Mouse (Mus musculus): ENCODE data around the gene Zfp189. TPM values are rescaled to one million over a fixed set of nuclear protein-coding genes. Genes with fewer than 3 reads are reported as not detected.

The Zfp189 gene
- polyA plus RNA-seq, 1 experiment from 2014 or later = 7.5 TPM

DNA sequence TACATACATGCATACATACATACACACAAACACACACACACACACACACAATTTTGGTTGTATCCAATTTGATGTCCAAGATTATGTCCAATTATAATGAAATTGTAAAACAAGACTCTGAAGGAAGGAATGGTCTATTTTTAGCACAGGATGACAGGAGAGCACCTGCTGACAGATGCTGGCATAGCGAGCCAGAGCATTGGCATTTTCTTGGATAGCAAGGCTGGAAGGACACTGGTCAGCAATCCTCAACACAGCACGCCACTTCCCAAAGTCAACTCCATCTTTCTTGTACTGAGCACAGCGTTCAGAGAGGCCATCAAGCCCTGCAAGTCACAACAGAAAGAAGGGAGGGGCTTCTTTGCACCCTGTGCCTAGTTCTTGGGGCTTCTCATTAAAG lies 20.0 kb downstream of the Zfp189 start:
- H3K4me1 ChIP-seq = no peaks in the 10 kb centered on the region
- H3K27me3 ChIP-seq = no peaks in the 10 kb centered on the region
- H3K36me3 ChIP-seq = no peaks in the 10 kb centered on the region
- H3K4me3 ChIP-seq (replicated peaks) = no peak overlapping the region
- WGBS = 64% methylated on average over 3 of the region's 3 CpGs
- ATAC-seq (ENCODE audit: insufficient number of reproducible peaks, low FRiP score, low TSS enrichment, low read depth) = no peak
- no peak overlapping the region for H3K9ac ChIP-seq
- no peak overlapping the region for H3K27ac ChIP-seq (replicated peaks)
- H3K9me3 ChIP-seq (replicated peaks) = no peaks in the 10 kb centered on the region
- H3K4me2 ChIP-seq (replicated peaks) = no peak overlapping the region

DNA sequence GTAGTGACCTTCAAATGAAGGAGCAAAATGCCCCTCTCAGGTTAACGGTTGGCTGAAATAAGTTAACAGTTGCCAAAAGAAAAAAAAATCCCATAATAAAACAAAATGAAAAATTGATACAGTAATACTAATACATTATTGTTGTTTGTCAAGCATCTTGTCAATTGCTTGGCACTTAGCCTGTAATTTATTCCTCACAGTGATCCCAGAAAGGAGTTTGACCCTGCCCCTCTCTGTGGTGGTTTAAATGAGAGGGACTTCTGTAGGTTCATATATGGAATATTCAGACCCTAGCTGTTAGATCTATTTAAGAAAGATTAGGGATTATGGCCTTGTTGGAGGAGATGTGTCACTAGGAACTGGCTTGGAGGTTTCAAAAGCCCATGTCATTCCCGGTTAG lies 25.1 kb downstream of the Zfp189 start:
- Histone ChIP-seq H3K4me1 (no peaks in the 10 kb centered on the region), H3K36me3 (no peaks in the 10 kb centered on the region), H3K9ac (no peak overlapping the region), H3K27me3 (no peaks in the 10 kb centered on the region), H3K9me3 (replicated peaks) (no peaks in the 10 kb centered on the region), H3K27ac (replicated peaks) (no peak overlapping the region), H3K4me3 (replicated peaks) (no peak overlapping the region), H3K4me2 (replicated peaks) (no peak overlapping the region)
- 83% methylated on average over 2 of the region's 2 CpGs for WGBS
- no peak for ATAC-seq (ENCODE audit: insufficient number of reproducible peaks, low FRiP score, low TSS enrichment, low read depth)

DNA sequence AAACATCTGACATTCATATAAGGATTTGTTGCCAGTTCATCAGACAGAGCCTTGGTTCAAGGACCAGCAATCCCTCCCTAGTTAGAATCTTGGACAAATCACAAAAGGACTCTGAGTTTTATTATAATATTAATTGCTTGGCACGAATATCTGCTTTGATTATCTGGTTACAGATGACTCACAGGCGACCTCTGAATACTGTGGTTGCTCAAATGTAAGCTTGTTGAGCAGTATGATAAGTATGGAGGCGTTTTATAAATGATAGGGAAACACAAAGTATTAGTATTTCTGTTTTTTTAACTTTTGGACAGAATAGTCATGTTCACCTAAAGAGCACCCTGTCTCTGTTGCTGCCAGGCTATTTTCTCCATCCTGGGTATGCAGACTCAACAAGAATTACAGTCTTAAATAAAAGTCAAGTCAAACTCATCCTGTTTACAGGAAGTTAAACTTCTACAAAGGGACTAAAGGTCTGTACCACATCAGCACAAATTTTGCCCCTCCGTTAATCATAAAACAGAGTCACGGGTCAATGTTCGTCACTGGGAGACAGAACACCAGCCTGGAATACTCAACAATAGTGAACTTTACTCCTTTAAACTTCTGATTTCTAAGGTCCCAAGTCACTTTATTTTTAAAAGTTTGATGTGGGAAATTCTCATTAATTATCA lies 26.0 kb downstream of the Zfp189 start:
- Histone ChIP-seq H3K9ac (no peak overlapping the region), H3K4me3 (replicated peaks) (no peak overlapping the region), H3K27me3 (no peaks in the 10 kb centered on the region), H3K9me3 (replicated peaks) (no peaks in the 10 kb centered on the region), H3K27ac (replicated peaks) (no peak overlapping the region), H3K36me3 (no peaks in the 10 kb centered on the region), H3K4me1 (no peaks in the 10 kb centered on the region), H3K4me2 (replicated peaks) (no peak overlapping the region)
- WGBS = 68% methylated on average over 6 of the region's 6 CpGs
- ATAC-seq (ENCODE audit: insufficient number of reproducible peaks, low FRiP score, low TSS enrichment, low read depth) = no peak

DNA sequence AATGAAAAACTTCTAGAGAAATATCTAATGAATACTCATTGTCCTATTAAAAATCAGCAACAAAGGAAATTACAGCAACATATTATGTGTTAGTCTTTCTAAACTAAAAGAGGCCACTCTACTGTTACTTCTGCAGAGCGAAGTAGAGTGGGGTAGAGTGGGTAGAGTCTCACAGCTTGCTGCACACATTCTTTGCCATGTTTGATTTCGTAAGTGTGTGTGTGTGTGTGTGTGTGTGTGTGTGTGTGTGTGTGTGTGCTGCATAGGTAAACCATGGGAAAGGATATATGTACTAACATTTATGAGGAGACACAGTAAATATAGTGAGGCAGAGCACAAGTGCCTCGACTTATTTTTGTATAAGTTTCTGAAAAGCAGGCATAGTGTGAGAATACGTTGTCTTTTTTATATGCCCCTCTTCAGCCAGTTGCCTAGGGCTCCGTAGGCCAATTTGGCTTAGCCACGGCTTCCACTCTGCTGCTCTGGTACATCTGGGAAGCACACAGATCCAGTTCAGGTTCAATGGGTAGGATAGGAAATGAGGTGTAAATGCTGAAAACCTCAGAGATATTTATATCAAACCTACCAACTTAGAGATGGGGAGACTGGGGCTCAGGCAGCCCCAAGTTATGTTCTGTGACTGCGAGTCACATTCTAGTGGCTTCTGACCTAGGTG lies 26.7 kb downstream of the Zfp189 start:
- no peak overlapping the region for H3K9ac ChIP-seq
- no peak for ATAC-seq (ENCODE audit: insufficient number of reproducible peaks, low FRiP score, low TSS enrichment, low read depth)
- H3K9me3 ChIP-seq (replicated peaks) = no peaks in the 10 kb centered on the region

DNA sequence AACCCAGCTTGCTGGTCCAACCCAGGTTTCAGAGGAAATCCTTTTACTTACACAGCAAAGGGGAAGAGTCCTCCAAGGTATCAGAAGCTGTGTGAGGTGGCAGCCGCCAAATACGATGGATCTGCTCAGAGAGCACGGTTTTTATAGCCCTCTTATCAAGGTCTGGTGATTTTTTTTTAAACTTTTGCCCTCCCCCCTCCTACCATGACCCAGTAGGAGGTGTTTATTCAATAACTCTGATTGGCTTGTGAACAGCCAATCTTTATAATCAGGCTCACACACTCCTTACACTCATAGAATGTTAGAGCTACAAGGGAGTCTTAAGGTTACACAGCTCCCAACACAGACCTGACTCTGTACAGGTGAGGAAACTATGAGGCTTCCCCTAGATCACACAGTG lies 28.4 kb downstream of the Zfp189 start, which contains the start of gene Aldob:
Aldob (minus strand) TSS at position 164 of the 400 bp plus-strand sequence.
- no peak within 1 kb of the TSS for H3K9ac ChIP-seq
- ATAC-seq (ENCODE audit: insufficient number of reproducible peaks, low FRiP score, low TSS enrichment, low read depth) = no peak
- no peak within 1 kb of the TSS for H3K4me3 ChIP-seq (replicated peaks)
- H3K4me1 ChIP-seq = no peaks in the 10 kb centered on the region
- H3K27ac ChIP-seq (replicated peaks) = no peak within 1 kb of the TSS
- H3K9me3 ChIP-seq (replicated peaks) = no peaks in the 10 kb centered on the region
- WGBS = 70% methylated on average over 3 of the region's 3 CpGs
- no peaks in the 10 kb centered on the region for H3K27me3 ChIP-seq
- no peak within 1 kb of the TSS for H3K4me2 ChIP-seq (replicated peaks)
- no peaks in the 10 kb centered on the region for H3K36me3 ChIP-seq

More for the DNA sequence above, 26.7 kb downstream of the Zfp189 start:
- H3K27ac ChIP-seq (replicated peaks) = no peak overlapping the region
- no peaks in the 10 kb centered on the region for H3K27me3 ChIP-seq
- no peak overlapping the region for H3K4me2 ChIP-seq (replicated peaks)
- no peaks in the 10 kb centered on the region for H3K4me1 ChIP-seq
- H3K4me3 ChIP-seq (replicated peaks) = no peak overlapping the region
- 85% methylated on average over 7 of the region's 7 CpGs for WGBS
- no peaks in the 10 kb centered on the region for H3K36me3 ChIP-seq

DNA sequence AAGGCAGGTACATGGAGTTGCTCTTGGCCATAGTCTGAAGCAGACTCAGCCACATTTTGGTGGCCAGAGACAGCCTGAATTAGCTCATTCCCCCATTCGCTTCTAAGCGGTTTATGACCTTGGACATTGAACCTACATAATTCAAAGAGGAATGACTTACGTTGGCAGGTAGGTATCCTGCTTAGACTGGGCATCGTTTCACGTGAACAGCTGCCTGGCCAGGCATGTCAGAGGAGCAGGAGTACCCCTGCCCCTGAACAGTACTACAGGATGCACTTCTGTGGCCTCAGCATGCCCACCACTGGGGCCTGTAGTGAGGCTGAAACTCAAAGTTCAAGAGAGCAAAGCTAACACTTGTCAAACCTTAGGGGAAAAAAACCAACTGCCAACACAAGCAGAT lies 32.4 kb downstream of the Zfp189 start:
- H3K4me1 ChIP-seq = no peaks in the 10 kb centered on the region
- H3K4me2 ChIP-seq (replicated peaks) = no peak overlapping the region
- H3K9me3 ChIP-seq (replicated peaks) = no peaks in the 10 kb centered on the region
- no peaks in the 10 kb centered on the region for H3K27me3 ChIP-seq
- no peak overlapping the region for H3K9ac ChIP-seq
- no peak overlapping the region for H3K4me3 ChIP-seq (replicated peaks)
- ATAC-seq (ENCODE audit: insufficient number of reproducible peaks, low FRiP score, low TSS enrichment, low read depth) = no peak
- H3K27ac ChIP-seq (replicated peaks) = no peak overlapping the region
- H3K36me3 ChIP-seq = no peaks in the 10 kb centered on the region
- WGBS = 88% methylated on average over 5 of the region's 5 CpGs

DNA sequence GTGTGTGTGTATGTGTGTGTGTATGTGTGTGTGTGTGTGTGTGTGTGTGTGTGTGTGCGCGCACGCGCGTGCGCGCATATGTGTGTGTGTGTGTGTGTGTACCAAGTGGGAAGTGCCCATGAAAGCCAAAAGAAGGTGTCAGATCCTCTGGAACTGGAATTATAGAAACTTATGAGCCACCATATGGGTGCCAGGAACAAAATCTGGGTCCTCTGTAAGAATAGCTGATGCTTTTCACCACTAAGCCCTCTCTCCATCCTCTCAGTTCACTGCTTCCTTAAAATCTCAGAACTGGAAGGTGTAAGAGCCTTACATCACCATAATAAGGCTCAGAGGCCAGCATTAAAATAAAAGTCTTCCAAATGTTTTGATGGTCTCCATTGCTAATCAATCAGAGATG lies 36.4 kb downstream of the Zfp189 start:
- H3K9ac ChIP-seq = no peak overlapping the region
- no peak overlapping the region for H3K4me2 ChIP-seq (replicated peaks)
- no peak for ATAC-seq (ENCODE audit: insufficient number of reproducible peaks, low FRiP score, low TSS enrichment, low read depth)
- H3K36me3 ChIP-seq = no peaks in the 10 kb centered on the region
- no peaks in the 10 kb centered on the region for H3K9me3 ChIP-seq (replicated peaks)
- H3K4me3 ChIP-seq (replicated peaks) = no peak overlapping the region
- no peaks in the 10 kb centered on the region for H3K4me1 ChIP-seq
- 91% methylated on average over 7 of the region's 7 CpGs for whole genome bisulfite sequencing
- H3K27ac ChIP-seq (replicated peaks) = no peak overlapping the region
- no peaks in the 10 kb centered on the region for H3K27me3 ChIP-seq

DNA sequence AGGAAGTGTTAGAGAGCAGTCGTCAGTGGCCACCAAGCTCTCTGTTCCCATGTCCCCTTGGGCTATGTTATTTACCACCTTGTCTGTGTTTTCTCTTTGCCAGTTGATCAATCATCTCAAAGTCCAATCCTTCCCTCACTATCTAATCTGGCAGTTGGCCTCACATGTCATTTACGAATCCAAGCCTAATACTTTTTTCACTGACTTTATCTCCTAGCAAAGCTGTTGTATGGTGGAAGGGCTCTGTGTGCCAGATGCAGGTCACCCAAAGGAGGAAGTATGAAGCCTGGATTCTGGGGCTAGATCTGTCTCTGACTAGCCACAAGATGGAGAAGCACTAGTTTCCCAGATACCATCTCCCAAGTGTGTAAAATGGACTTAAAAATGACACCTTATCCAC lies 37.2 kb downstream of the Zfp189 start:
- WGBS = 68% methylated on average over 2 of the region's 2 CpGs
- H3K4me1 ChIP-seq = no peaks in the 10 kb centered on the region
- ATAC-seq (ENCODE audit: insufficient number of reproducible peaks, low FRiP score, low TSS enrichment, low read depth) = no peak
- no peak overlapping the region for H3K4me3 ChIP-seq (replicated peaks)
- H3K4me2 ChIP-seq (replicated peaks) = no peak overlapping the region
- H3K9me3 ChIP-seq (replicated peaks) = no peaks in the 10 kb centered on the region
- H3K9ac ChIP-seq = no peak overlapping the region
- H3K36me3 ChIP-seq = no peaks in the 10 kb centered on the region
- H3K27me3 ChIP-seq = no peaks in the 10 kb centered on the region
- H3K27ac ChIP-seq (replicated peaks) = no peak overlapping the region

DNA sequence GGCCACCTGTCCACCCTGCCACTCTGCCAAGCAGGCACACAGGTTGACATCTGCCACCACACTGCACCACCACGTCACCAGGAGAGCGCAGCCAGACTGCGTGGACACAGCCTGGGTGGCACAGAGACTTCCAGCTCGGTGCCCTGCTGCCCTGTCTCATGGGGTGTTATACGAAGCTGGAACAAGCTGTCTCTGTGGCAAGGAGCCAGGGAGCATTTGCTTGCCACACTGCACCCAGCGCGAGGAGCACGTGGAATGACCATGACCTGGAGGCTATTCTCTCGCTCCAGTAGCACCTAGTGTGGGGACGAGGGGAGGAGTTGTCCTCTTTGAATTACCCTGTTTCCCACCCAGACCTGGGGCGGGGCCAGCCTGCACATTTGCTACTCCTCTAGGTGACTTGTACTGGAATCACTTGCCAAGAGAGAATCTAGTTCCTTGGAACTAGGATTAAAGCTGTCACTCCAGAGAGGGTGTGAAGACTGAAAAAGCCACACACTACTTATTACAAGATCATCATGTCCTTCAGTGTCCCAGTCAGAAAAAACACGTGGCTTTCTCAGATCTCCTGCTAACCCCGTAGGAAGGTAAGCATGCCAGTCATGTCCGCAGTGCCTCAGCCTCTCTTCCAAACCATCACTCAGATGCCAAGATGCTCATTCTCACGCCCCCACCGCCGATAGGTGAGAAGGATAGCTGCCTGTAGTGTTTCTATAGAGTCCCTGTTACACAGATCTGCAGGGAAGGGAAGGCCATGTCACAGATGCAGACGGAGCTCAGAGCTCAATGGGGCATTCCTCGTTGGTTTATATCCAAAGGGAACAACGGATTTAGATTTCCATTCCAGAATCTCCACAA lies 39.2 kb downstream of the Zfp189 start:
- 70% methylated on average over 20 of the region's 20 CpGs for WGBS
- no peaks in the 10 kb centered on the region for H3K9me3 ChIP-seq (replicated peaks)
- peak; percentile 69 for ATAC-seq (ENCODE audit: insufficient number of reproducible peaks, low FRiP score, low TSS enrichment, low read depth)

DNA sequence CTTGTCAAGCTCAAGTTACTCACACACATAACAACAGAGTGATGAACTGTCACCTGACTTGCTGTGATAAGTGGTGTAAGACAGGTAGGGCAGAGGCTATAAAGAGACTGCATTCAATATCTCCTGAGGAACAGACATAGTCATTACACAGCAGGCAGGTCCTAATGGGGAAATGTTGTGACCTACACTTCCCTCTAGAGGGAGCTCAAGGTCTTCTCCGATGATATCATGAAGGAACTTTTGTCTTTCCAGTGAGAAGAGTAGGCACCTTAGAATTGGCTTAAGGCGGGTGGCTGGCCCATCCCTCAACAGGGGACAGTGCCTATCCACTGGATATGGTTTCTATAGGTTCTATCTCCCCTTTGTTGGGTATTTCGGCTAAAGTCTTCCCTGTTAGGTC lies 46.6 kb downstream of the Zfp189 start:
- WGBS = 17% methylated on average over 3 of the region's 3 CpGs

More for the DNA sequence above, 39.2 kb downstream of the Zfp189 start:
- Histone ChIP-seq H3K4me3 (replicated peaks) (no peak overlapping the region), H3K27ac (replicated peaks) (no peak overlapping the region), H3K4me2 (replicated peaks) (no peak overlapping the region), H3K4me1 (no peaks in the 10 kb centered on the region), H3K9ac (no peak overlapping the region), H3K27me3 (no peaks in the 10 kb centered on the region), H3K36me3 (no peaks in the 10 kb centered on the region)

DNA sequence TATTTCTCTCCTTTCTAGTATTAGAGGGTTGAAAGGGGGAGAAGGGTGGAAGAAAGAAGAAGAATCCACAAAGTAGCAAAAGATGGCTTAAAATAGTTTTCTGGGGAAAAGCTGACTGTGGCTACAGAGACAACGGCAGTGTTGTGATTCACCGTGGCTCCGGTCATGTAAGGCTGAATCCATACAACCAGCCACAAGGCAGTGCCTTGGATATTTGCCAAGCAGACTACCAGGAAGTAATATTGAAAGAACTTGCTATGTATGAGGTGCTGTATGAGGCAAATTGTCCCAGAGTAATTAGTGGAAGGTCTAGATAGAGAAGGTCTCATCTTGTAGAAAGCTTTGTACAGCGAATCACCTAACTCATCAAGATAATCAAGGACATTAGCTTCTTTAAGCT lies 51.2 kb downstream of the Zfp189 start:
- no peak overlapping the region for H3K27ac ChIP-seq (replicated peaks)
- no peaks in the 10 kb centered on the region for H3K4me1 ChIP-seq
- 71% methylated on average over 4 of the region's 4 CpGs for WGBS
- H3K4me3 ChIP-seq (replicated peaks) = no peak overlapping the region
- no peaks in the 10 kb centered on the region for H3K27me3 ChIP-seq
- H3K36me3 ChIP-seq = no peaks in the 10 kb centered on the region
- H3K9ac ChIP-seq = no peak overlapping the region
- ATAC-seq (ENCODE audit: insufficient number of reproducible peaks, low FRiP score, low TSS enrichment, low read depth) = no peak
- H3K9me3 ChIP-seq (replicated peaks) = no peaks in the 10 kb centered on the region
- no peak overlapping the region for H3K4me2 ChIP-seq (replicated peaks)

More for the DNA sequence above, 46.6 kb downstream of the Zfp189 start:
- 0 out of 2 replicates have a peak, but pooled peaks have one; percentile 54 for ATAC-seq (ENCODE audit: insufficient number of reproducible peaks, low FRiP score, low TSS enrichment, low read depth)
- no peaks in the 10 kb centered on the region for H3K4me1 ChIP-seq
- H3K9ac ChIP-seq = no peak overlapping the region
- no peaks in the 10 kb centered on the region for H3K36me3 ChIP-seq
- H3K27me3 ChIP-seq = no peaks in the 10 kb centered on the region
- H3K9me3 ChIP-seq (replicated peaks) = no peaks in the 10 kb centered on the region
- no peak overlapping the region for H3K4me3 ChIP-seq (replicated peaks)
- no peak overlapping the region for H3K4me2 ChIP-seq (replicated peaks)
- H3K27ac ChIP-seq (replicated peaks) = no peak overlapping the region
